Mouse (Mus musculus): Measurements from ENCODE around the gene Smok3b. TPM values are rescaled to one million over a fixed set of nuclear protein-coding genes. Genes with fewer than 3 reads are reported as not detected.

Smok3b gene
- total RNA-seq, 2 experiments from 2014 or later = not detected

DNA sequence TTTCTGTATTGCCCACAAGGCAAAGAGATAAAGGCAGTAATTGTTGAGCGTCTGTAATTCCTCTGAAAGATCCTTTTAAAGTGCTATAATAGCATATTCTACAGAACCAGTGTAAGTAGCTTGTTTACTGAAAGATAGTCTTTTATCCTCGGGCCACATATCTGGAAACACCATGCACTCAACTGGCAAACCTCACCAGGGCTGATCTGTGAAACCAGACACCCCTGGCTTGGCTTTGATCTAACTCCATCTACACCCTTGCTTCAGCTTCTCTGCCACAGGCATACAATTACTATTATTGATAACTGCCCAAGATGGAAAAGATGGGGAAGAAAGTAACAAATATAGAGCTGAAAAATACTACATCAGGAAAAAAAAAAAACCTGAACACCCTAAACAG lies 63.3 kb downstream of the Smok3b start:
- peak; percentile 72 for ATAC-seq (replicated peaks; ENCODE audit: low FRiP score, poor library complexity, severe bottlenecking)

DNA sequence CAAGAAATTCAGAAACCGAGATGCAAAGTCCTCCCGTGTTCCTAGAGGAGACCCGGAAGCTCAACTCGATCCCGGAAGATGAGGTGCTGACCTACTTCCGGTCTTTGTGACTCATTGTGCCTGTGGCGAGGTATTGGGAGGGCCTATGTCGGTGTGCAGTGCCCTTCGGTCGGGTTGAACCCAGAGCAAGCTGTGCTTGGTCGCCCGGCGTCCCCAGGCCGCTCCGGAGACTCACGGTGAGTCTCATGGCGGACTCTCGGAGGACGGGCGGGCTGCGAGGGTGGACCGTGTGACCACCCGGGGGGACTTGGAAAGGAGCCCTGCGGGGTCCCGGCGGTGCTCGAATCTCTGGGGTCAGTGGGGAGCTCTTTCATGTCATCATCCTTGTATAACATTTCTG lies 63.8 kb downstream of the Smok3b start, which contains the start of gene Zkscan1:
Gene Zkscan1 (plus strand): TSS at position 89 of the 400 bp plus-strand sequence.
- ATAC-seq (replicated peaks; ENCODE audit: low FRiP score, poor library complexity, severe bottlenecking) = peak; percentile 93

DNA sequence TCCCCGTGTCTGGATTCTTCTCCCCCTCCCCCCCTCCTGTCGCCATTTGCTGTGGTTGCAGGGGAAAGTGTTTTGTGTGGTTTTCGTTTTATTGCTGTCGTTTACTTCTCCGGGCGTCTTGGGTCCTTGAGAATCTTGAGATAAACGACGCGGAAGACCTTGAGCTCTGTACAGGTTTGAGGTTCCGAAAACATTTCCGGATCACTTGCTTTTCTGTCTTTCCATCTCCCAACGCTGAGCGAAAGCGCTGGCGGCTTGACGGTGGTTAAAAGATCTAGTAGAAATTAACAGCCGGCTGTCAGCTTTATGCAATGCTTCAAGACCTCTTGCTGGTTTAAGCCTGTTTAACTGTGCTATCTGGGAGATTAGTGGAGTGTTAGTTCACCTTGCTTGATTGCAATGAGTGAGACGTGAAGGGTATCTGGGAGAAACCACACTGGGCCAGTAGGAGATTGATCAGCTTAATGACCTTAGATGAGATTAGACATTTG lies 64.2 kb downstream of the Smok3b start:
- peak; percentile 24 for ATAC-seq (replicated peaks; ENCODE audit: low FRiP score, poor library complexity, severe bottlenecking)

DNA sequence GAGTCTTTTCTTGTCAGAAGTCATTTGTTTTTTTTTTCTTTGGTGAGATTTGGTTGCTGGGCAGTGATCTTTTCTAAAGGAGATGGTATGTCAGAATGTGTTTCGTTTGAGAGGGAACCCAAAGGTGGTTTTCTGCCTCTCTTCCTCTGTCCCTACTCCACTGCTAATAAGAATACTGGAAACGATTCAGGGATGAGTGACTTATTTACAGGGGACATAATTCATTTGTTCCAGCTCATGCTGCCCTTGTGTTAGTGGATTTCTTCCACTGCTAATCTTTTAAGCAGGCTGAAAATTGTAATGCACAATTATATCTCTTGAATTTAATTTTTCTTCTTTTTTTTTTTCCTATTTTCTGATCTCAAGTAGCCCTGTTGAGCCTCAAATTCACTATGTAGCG lies 65.6 kb downstream of the Smok3b start:
- ATAC-seq (replicated peaks; ENCODE audit: low FRiP score, poor library complexity, severe bottlenecking) = no peak

DNA sequence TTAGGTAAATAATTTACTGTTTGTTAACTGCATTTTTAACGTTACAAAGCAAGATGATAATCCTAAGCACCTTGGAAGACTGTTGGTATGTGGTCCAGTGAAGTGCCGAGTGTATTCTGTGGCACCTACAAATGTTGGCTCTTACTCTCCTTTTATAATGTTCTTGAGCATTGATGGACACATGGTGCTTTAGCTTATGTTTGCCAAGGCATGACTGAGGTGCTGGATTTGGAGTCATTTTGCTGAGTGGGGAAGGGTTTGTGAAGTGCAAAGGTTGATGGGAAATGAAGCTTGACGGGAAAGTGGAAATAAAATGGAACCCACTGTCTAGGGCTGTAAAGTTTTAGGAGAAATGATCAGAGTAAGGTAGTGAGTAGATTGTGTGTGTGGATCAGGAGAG lies 67.1 kb downstream of the Smok3b start:
- no peak for ATAC-seq (replicated peaks; ENCODE audit: low FRiP score, poor library complexity, severe bottlenecking)

DNA sequence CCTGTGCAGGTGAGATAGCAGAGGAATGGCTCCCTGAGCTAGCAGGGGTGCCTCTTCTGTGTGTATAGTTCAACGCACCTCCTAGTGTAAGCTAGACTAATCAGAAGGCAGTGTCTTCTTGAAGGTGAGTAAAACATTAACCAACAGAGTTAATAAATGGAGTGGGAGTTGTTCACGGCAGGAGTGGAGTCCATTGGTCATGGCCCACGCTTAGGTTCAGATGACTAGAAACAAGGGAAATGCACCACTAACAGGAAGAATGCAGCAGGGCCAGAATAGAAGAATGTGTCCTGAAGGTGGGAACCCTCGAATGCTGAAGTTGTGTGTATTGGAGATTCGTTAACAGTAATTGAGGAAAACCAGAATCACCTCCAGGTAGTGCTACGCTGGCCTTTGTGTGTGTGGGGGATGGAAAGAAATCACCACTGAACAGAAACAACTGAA lies 67.9 kb downstream of the Smok3b start:
- ATAC-seq (replicated peaks; ENCODE audit: low FRiP score, poor library complexity, severe bottlenecking) = no peak

DNA sequence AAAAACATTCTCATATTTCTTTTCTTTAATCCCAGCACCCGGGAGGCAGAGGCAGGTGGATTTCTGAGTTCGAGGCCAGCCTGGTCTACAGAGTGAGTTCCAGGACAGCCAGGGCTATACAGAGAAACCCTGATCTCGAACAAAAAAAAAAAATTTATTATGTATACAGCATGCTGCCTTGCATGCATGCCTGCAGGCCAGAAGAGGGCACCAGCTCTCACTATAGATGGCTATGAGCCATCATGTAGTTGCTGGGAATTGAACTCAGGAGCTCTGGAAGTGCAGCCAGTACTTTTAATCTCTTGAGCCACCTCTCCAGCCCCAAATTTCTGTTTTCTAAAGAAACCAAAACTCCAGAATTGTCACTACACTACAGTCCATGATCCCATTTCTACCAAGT lies 69.0 kb downstream of the Smok3b start:
- ATAC-seq (replicated peaks; ENCODE audit: low FRiP score, poor library complexity, severe bottlenecking) = no peak

DNA sequence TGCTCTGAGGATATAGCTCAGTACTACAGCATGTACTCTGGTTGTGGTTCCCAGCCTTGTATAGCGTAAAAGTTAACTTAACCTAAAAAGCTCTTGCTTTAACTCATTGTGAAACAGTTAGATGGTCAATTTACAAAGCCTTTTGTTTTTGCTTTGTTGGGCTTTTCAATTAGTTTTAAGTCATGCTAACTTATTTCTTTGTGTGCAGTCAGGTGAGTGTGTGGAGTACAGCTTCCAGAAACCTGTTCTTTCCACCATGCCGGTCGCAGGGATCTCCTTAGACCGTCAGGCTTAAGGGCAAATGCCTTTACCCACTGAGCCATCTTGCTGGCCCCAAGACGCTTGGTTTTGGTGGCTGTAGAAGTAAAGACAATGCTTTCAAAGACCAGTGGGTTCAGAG lies 69.5 kb downstream of the Smok3b start:
- no peak for ATAC-seq (replicated peaks; ENCODE audit: low FRiP score, poor library complexity, severe bottlenecking)

DNA sequence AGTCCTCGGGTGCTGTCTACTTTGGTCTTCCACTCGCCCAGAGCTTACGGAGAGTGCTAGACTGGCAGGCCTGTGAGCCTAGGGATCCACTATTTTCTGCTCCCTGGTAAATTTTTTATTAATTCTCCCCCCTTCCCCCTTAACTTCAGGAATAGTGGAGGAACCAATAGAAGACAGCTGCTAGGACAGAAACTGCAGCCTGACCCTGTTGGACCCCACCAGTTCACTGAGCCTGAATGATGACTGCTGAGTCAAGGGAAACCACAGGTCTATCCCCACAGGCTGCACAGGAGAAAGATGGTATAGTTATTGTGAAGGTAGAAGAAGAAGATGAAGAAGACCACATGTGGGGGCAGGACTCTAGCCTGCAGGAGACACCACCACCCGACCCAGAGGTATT lies 71.5 kb downstream of the Smok3b start:
- no peak for ATAC-seq (replicated peaks; ENCODE audit: low FRiP score, poor library complexity, severe bottlenecking)

DNA sequence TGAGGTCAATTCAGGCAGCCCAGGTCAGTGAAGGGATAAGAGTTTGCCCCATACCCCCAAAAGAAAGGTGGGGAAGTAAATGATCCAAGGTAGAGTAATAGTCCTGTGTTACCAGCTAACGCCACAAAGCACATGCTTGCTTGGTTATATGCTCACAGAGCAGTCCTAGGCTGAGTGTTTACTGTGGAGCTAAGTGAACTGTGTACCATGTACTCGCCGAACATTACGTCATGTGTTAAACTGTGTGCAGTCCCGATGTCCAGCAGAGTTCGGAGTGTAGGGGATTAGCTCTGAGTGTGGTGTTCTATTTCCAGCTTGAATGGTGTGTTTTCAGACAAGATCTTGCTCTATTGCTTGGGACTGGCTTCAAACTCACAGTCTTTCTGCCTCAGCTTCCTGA lies 73.2 kb downstream of the Smok3b start:
- ATAC-seq (replicated peaks; ENCODE audit: low FRiP score, poor library complexity, severe bottlenecking) = no peak

Other genes with a start within 250 kb of the Smok3b start
- gene Ppp1r35, start 242.6 kb upstream of the Smok3b start, total RNA-seq (2015; ENCODE audit: low replicate concordance) = 6.5 and 24.2 TPM in 2 replicates
- 6.4 and 12.0 TPM in 2 replicates for gene Ppp1r35, start 242.6 kb upstream of the Smok3b start, total RNA-seq (2017; ENCODE audit: low replicate concordance)
- 7.7 and 11.7 TPM in 2 replicates for gene Mepce, start 233.8 kb upstream of the Smok3b start, total RNA-seq (2015; ENCODE audit: low replicate concordance)
- 4.8 and 14.4 TPM in 2 replicates for gene Mepce, start 233.8 kb upstream of the Smok3b start, total RNA-seq (2017; ENCODE audit: low replicate concordance)
- gene Zcwpw1, start 233.6 kb upstream of the Smok3b start, total RNA-seq (2015; ENCODE audit: low replicate concordance) = 1.7 and 9.2 TPM in 2 replicates
- 5.5 and 6.1 TPM in 2 replicates for gene Zcwpw1, start 233.6 kb upstream of the Smok3b start, total RNA-seq (2017; ENCODE audit: low replicate concordance)
- 18.0 and 45.2 TPM in 2 replicates for gene Pilra, start 185.1 kb upstream of the Smok3b start, total RNA-seq (2015; ENCODE audit: low replicate concordance)
- 13.0 and 21.6 TPM in 2 replicates for gene Pilra, start 185.1 kb upstream of the Smok3b start, total RNA-seq (2017; ENCODE audit: low replicate concordance)
- 33.9 and 54.4 TPM in 2 replicates for gene Pilrb1, start 163.3 kb upstream of the Smok3b start, total RNA-seq (2015; ENCODE audit: low replicate concordance)
- 17.3 and 18.4 TPM in 2 replicates for gene Pilrb1, start 163.3 kb upstream of the Smok3b start, total RNA-seq (2017; ENCODE audit: low replicate concordance)
- 45.1 and 49.0 TPM in 2 replicates for gene Pilrb2, start 149.6 kb upstream of the Smok3b start, total RNA-seq (2015; ENCODE audit: low replicate concordance)
- gene Pilrb2, start 149.6 kb upstream of the Smok3b start, total RNA-seq (2017; ENCODE audit: low replicate concordance) = 12.4 and 30.1 TPM in 2 replicates
- not detected in 2 replicates for gene Cyp3a13, start 99.8 kb upstream of the Smok3b start, total RNA-seq (2015; ENCODE audit: low replicate concordance)
- gene Cyp3a13, start 99.8 kb upstream of the Smok3b start, total RNA-seq (2017; ENCODE audit: low replicate concordance) = 0.09 TPM in 1 of 2 replicates, not detected in the other
- not detected in 2 replicates for gene Gjc3, start 58.3 kb upstream of the Smok3b start, total RNA-seq (2015; ENCODE audit: low replicate concordance)
- not detected in 2 replicates for gene Gjc3, start 58.3 kb upstream of the Smok3b start, total RNA-seq (2017; ENCODE audit: low replicate concordance)
- gene Azgp1, start 39.9 kb upstream of the Smok3b start, total RNA-seq (2015; ENCODE audit: low replicate concordance) = not detected in 2 replicates
- gene Azgp1, start 39.9 kb upstream of the Smok3b start, total RNA-seq (2017; ENCODE audit: low replicate concordance) = not detected in 2 replicates
- gene Smok3a, start 168 bp upstream of the Smok3b start, total RNA-seq (2015; ENCODE audit: low replicate concordance) = not detected in 2 replicates
- 0.09 TPM in 1 of 2 replicates, not detected in the other for gene Smok3a, start 168 bp upstream of the Smok3b start, total RNA-seq (2017; ENCODE audit: low replicate concordance)
- not detected in 2 replicates for gene Smok3c, start 31.8 kb downstream of the Smok3b start, total RNA-seq (2015; ENCODE audit: low replicate concordance)
- gene Smok3c, start 31.8 kb downstream of the Smok3b start, total RNA-seq (2017; ENCODE audit: low replicate concordance) = not detected in 2 replicates
- gene Zkscan1, start 63.7 kb downstream of the Smok3b start, total RNA-seq (2015; ENCODE audit: low replicate concordance) = 10.0 and 15.7 TPM in 2 replicates
- 11.1 and 16.9 TPM in 2 replicates for gene Zkscan1, start 63.7 kb downstream of the Smok3b start, total RNA-seq (2017; ENCODE audit: low replicate concordance)
- 3.8 and 9.2 TPM in 2 replicates for gene Zscan21, start 95.5 kb downstream of the Smok3b start, total RNA-seq (2015; ENCODE audit: low replicate concordance)
- gene Zscan21, start 95.5 kb downstream of the Smok3b start, total RNA-seq (2017; ENCODE audit: low replicate concordance) = 6.8 and 13.2 TPM in 2 replicates
- gene Zfp113, start 134.3 kb downstream of the Smok3b start, total RNA-seq (2015; ENCODE audit: low replicate concordance) = 0.77 TPM in 1 of 2 replicates, not detected in the other
- 2.6 and 5.4 TPM in 2 replicates for gene Zfp113, start 134.3 kb downstream of the Smok3b start, total RNA-seq (2017; ENCODE audit: low replicate concordance)
- 23.0 and 62.8 TPM in 2 replicates for gene Cops6, start 139.6 kb downstream of the Smok3b start, total RNA-seq (2015; ENCODE audit: low replicate concordance)
- 17.0 and 19.7 TPM in 2 replicates for gene Cops6, start 139.6 kb downstream of the Smok3b start, total RNA-seq (2017; ENCODE audit: low replicate concordance)
- 4.8 and 5.6 TPM in 2 replicates for gene Ap4m1, start 150.6 kb downstream of the Smok3b start, total RNA-seq (2015; ENCODE audit: low replicate concordance)
- gene Ap4m1, start 150.6 kb downstream of the Smok3b start, total RNA-seq (2017; ENCODE audit: low replicate concordance) = 7.9 and 12.5 TPM in 2 replicates
- 78.0 and 100 TPM in 2 replicates for gene Mcm7, start 151.0 kb downstream of the Smok3b start, total RNA-seq (2015; ENCODE audit: low replicate concordance)
- gene Mcm7, start 151.0 kb downstream of the Smok3b start, total RNA-seq (2017; ENCODE audit: low replicate concordance) = 155 and 180 TPM in 2 replicates
- 10.6 and 16.9 TPM in 2 replicates for gene Taf6, start 166.0 kb downstream of the Smok3b start, total RNA-seq (2015; ENCODE audit: low replicate concordance)
- gene Taf6, start 166.0 kb downstream of the Smok3b start, total RNA-seq (2017; ENCODE audit: low replicate concordance) = 10.9 and 11.5 TPM in 2 replicates
- 7.3 and 12.1 TPM in 2 replicates for gene Cnpy4, start 166.1 kb downstream of the Smok3b start, total RNA-seq (2015; ENCODE audit: low replicate concordance)
- 6.3 and 13.1 TPM in 2 replicates for gene Cnpy4, start 166.1 kb downstream of the Smok3b start, total RNA-seq (2017; ENCODE audit: low replicate concordance)
- 1.0 TPM in 1 of 2 replicates, not detected in the other for gene Mblac1, start 172.9 kb downstream of the Smok3b start, total RNA-seq (2015; ENCODE audit: low replicate concordance)
- gene Mblac1, start 172.9 kb downstream of the Smok3b start, total RNA-seq (2017; ENCODE audit: low replicate concordance) = 2.2 and 2.5 TPM in 2 replicates
- not detected in 2 replicates for gene Nxpe5, start 204.5 kb downstream of the Smok3b start, total RNA-seq (2015; ENCODE audit: low replicate concordance)
- gene Nxpe5, start 204.5 kb downstream of the Smok3b start, total RNA-seq (2017; ENCODE audit: low replicate concordance) = not detected in 2 replicates
- gene Lamtor4, start 234.1 kb downstream of the Smok3b start, total RNA-seq (2015; ENCODE audit: low replicate concordance) = 34.5 and 63.6 TPM in 2 replicates
- gene Lamtor4, start 234.1 kb downstream of the Smok3b start, total RNA-seq (2017; ENCODE audit: low replicate concordance) = 11.3 and 13.1 TPM in 2 replicates
- 9.0 and 16.9 TPM in 2 replicates for gene BC037034, start 242.6 kb downstream of the Smok3b start, total RNA-seq (2015; ENCODE audit: low replicate concordance)
- 10.5 and 20.8 TPM in 2 replicates for gene BC037034, start 242.6 kb downstream of the Smok3b start, total RNA-seq (2017; ENCODE audit: low replicate concordance)